Mouse (Mus musculus) cortical plate, adult 2 months (tissue): Measurements from ENCODE around the gene Tuba3a.

Experiments
- CTCF ChIP-seq: fragments of 200-500 bp; IDR thresholded peaks from 2 replicates; pipeline ENCODE4 v1.5.1; 2011; ENCODE audit warnings: mild to moderate bottlenecking, control low read depth, low read length; ENCODE audit not compliant: insufficient read depth; ENCODE audit errors: extremely low read depth
- POLR2A ChIP-seq: fragments of 200-500 bp; IDR thresholded peaks from 2 replicates; pipeline ENCODE4 v1.6.1; 2011; ENCODE audit warnings: mild to moderate bottlenecking, low read length, control low read depth; ENCODE audit not compliant: insufficient read depth; ENCODE audit errors: extremely low read depth

GRCm38 (mm10) chr6:125236782-125237181, 49.1 kb downstream of the Tuba3a start, which contains the start of gene Cd27:
- TF ChIP-seq CTCF (no peak), POLR2A (no peak)
